8 mouse cellular contexts compared by ENCODE assay signal in genomic region chr9:62344545-62344944, GRCm38 (mm10). TPM values are rescaled to one million over a fixed set of nuclear protein-coding genes. Genes with fewer than 3 reads are reported as not detected.
DNase-seq lines count a peak whose midpoint lies in the region; ATAC-seq and TF ChIP-seq lines count a peak whose summit lies in the region.

No protein-coding gene starts in this region.

- no peak for TF ChIP-seq CTCF in left cerebral cortex, adult 2 months (IDR thresholded peaks at IDR 0.05)
- TF ChIP-seq CTCF in cortical plate, adult 2 months (IDR thresholded peaks at IDR 0.05; ENCODE audit: extremely low read depth, insufficient read depth, low read length): no peak
- TF ChIP-seq CTCF in midbrain, postnatal 0 days (IDR thresholded peaks at IDR 0.05): no peak

- DNase-seq in left cerebral cortex, adult 2 months (ENCODE audit: extremely low spot score in 1 of 2, low spot score in 2 of 2): peak in 1 of 2 experiments; percentile 62
- no peak for DNase-seq in left cerebral cortex, adult 11 months (ENCODE audit: low spot score)
- DNase-seq in liver, embryonic 11.5 days (ENCODE audit: low spot score): peak; percentile 77
- peak; percentile 66 for DNase-seq in midbrain, postnatal 0 days (ENCODE audit: low spot score)
- peak; percentile 78 for DNase-seq in splenic B cell, adult 2 months (ENCODE audit: low read depth, low spot score)

- intact Hi-C loops in left cerebral cortex, adult 2 months (cut with DNase I): loop anchor here (2.0 kb wide), 1 partner anchor 200 kb away; no protein-coding TSS in a partner anchor

- peaks cover 10% of the 10 kb centered on the region; the same call in 1 of the 2 replicates for H3K4me1 ChIP-seq in cortical plate, adult 2 months (ENCODE audit: control insufficient read depth, insufficient read depth, low read length)
- peaks cover 34% of the 10 kb centered on the region for H3K4me1 ChIP-seq in intestine, embryonic 15.5 days (replicated peaks)
- peaks cover 45% of the 10 kb centered on the region for H3K4me1 ChIP-seq in liver, embryonic 11.5 days (replicated peaks; ENCODE audit: control insufficient read depth, insufficient read depth, low read length)
- H3K4me1 ChIP-seq in midbrain, postnatal 0 days (ENCODE audit: insufficient read depth, low read length): peaks cover 10% of the 10 kb centered on the region

- WGBS in intestine, embryonic 15.5 days: under 1% methylated on average over 26 of the region's 26 CpGs
- 0% methylated on average over 17 of the region's 26 CpGs for WGBS in liver, embryonic 11.5 days
- under 1% methylated on average over 23 of the region's 26 CpGs for WGBS in midbrain, postnatal 0 days

- ATAC-seq in granulocyte monocyte progenitor cell, adult 5-6 weeks (replicated peaks; ENCODE audit: poor library complexity, severe bottlenecking): peak; percentile 21
- ATAC-seq in intestine, embryonic 15.5 days: peak; percentile 46
- peak; percentile 64 for ATAC-seq in liver, embryonic 11.5 days (replicated peaks; ENCODE audit: low FRiP score)
- peak; percentile 33 for ATAC-seq in midbrain, postnatal 0 days (ENCODE audit: low FRiP score)

- peak overlapping the region; percentile 84 for H3K4me2 ChIP-seq in intestine, embryonic 15.5 days (replicated peaks)
- H3K4me2 ChIP-seq in liver, embryonic 11.5 days: peak overlapping the region; percentile 91
- H3K4me2 ChIP-seq in midbrain, postnatal 0 days (ENCODE audit: low read depth, low read length, poor library complexity, severe bottlenecking): peak overlapping the region; percentile 92

- H3K9ac ChIP-seq in intestine, embryonic 15.5 days: peak overlapping the region; percentile 95
- peak overlapping the region; percentile 83 for H3K9ac ChIP-seq in liver, embryonic 11.5 days (ENCODE audit: low read depth, low read length)
- H3K9ac ChIP-seq in midbrain, postnatal 0 days (replicated peaks; ENCODE audit: low read length, poor library complexity, severe bottlenecking): peak overlapping the region; percentile 98

- peak overlapping the region; percentile 100 for H3K27ac ChIP-seq in left cerebral cortex, adult 2 months
- peak overlapping the region; percentile 97 for H3K27ac ChIP-seq in cortical plate, adult 2 months (ENCODE audit: insufficient read depth, low read length)
- peak overlapping the region; percentile 95 for H3K27ac ChIP-seq in intestine, embryonic 15.5 days
- H3K27ac ChIP-seq in liver, embryonic 11.5 days (ENCODE audit: low read depth, low read length): peak overlapping the region; percentile 98
- peak overlapping the region; percentile 100 for H3K27ac ChIP-seq in midbrain, postnatal 0 days (ENCODE audit: low read depth, low read length)

- H3K9me3 ChIP-seq in intestine, embryonic 15.5 days: no peaks in the 10 kb centered on the region
- no peaks in the 10 kb centered on the region for H3K9me3 ChIP-seq in liver, embryonic 11.5 days (ENCODE audit: control insufficient read depth, low read length)
- H3K9me3 ChIP-seq in midbrain, postnatal 0 days (ENCODE audit: low read length): no peaks in the 10 kb centered on the region

- no peaks in the 10 kb centered on the region for H3K36me3 ChIP-seq in intestine, embryonic 15.5 days
- H3K36me3 ChIP-seq in liver, embryonic 11.5 days (ENCODE audit: control insufficient read depth, insufficient read depth, low read length): no peaks in the 10 kb centered on the region
- no peaks in the 10 kb centered on the region for H3K36me3 ChIP-seq in midbrain, postnatal 0 days (ENCODE audit: insufficient read depth, low read length)
- no peaks in the 10 kb centered on the region for H3K36me3 ChIP-seq in splenic B cell, adult 2 months (ENCODE audit: control insufficient read depth, insufficient read depth, low read length, poor library complexity, severe bottlenecking)

- H3K4me3 ChIP-seq in left cerebral cortex, adult 2 months: peak overlapping the region; percentile 84
- H3K4me3 ChIP-seq in cortical plate, adult 2 months (ENCODE audit: insufficient read depth, low read length): peak overlapping the region; percentile 94
- peak overlapping the region; percentile 88 for H3K4me3 ChIP-seq in intestine, embryonic 15.5 days (replicated peaks)
- H3K4me3 ChIP-seq in liver, embryonic 11.5 days (ENCODE audit: low read depth, low read length): peak overlapping the region; percentile 88
- peak overlapping the region; percentile 87 for H3K4me3 ChIP-seq in midbrain, postnatal 0 days (ENCODE audit: low read depth, low read length)

- TF ChIP-seq POLR2A in cortical plate, adult 2 months (IDR thresholded peaks at IDR 0.05; ENCODE audit: extremely low read depth, insufficient read depth, low read length): peak; percentile 54; the same call in 1 of the 2 replicates

- H3K27me3 ChIP-seq in intestine, embryonic 15.5 days (replicated peaks): no peaks in the 10 kb centered on the region
- H3K27me3 ChIP-seq in liver, embryonic 11.5 days (replicated peaks; ENCODE audit: control insufficient read depth, insufficient read depth, low read length): no peaks in the 10 kb centered on the region
- H3K27me3 ChIP-seq in midbrain, postnatal 0 days (ENCODE audit: insufficient read depth, low read length): no peaks in the 10 kb centered on the region
- no peaks in the 10 kb centered on the region for H3K27me3 ChIP-seq in splenic B cell, adult 2 months (ENCODE audit: control insufficient read depth, insufficient read depth, low read length, poor library complexity, severe bottlenecking)

RNA-seq across cellular contexts. Expression of gene Anp32a, which starts 3.5 kb away (rescaled TPM):
- total RNA-seq in left cerebral cortex, adult 2 months (2021): 100 to 1,000 TPM; 278 to 279 TPM
- 344 and 411 TPM in 2 replicates for polyA plus RNA-seq in cortical plate, adult 2 months (2012; rRNA removed)
- 212 and 423 TPM in 2 replicates for total RNA-seq in granulocyte monocyte progenitor cell, adult 5-6 weeks (2014; fragmentation: Nextera tagmentation)
- 721 and 833 TPM in 2 replicates for total RNA-seq in granulocyte monocyte progenitor cell, adult 5-6 weeks (2017)
- 149 and 165 TPM in 2 replicates for polyA plus RNA-seq in intestine, embryonic 15.5 days (2015; fragmentation: Nextera tagmentation; extraction: Ambion mirVana)
- 107 and 112 TPM in 2 replicates for polyA plus RNA-seq in liver, embryonic 11.5 days (2014; fragmentation: Nextera tagmentation; extraction: Ambion mirVana)
- 88.8 and 114 TPM in 2 replicates for total RNA-seq in midbrain, postnatal 0 days (2014; rRNA removed)
- 60.5 and 76.2 TPM in 2 replicates for polyA plus RNA-seq in midbrain, postnatal 0 days (2015; fragmentation: Nextera tagmentation; extraction: Ambion mirVana)
